In genomic region chr4:154163296-154163695, GRCm38 (mm10) we compare ENCODE assay signal across 9 mouse cellular contexts. TPM values are rescaled to one million over a fixed set of nuclear protein-coding genes. Genes with fewer than 3 reads are reported as not detected.
DNase-seq lines count a peak whose midpoint lies in the region; ATAC-seq and TF ChIP-seq lines count a peak whose summit lies in the region.
"Had no signal": no experiment of that assay in that cellular context is flagged by ENCODE, and none has a peak within 500 bp of the region (broad histone marks: within the 10 kb centered on the region; RNA-seq: fewer than 3 reads in every experiment).

No protein-coding gene starts in this region.

- peak; percentile 93 for TF ChIP-seq CTCF in gastrocnemius, adult 2 months (IDR thresholded peaks at IDR 0.05)

- intact Hi-C loops in gastrocnemius, adult 2 months (cut with DNase I), result loop anchor here (1.0 to 10.0 kb wide), 4 partner anchors 44 to 198 kb away; partner anchors contain the start of gene Arhgef16
- intact Hi-C loops in left cerebral cortex, postnatal 10 days (cut with DNase I), result no loop called here

- H3K4me3 ChIP-seq in gastrocnemius, adult 2 months, result no peak overlapping the region
- H3K4me3 ChIP-seq: neural tube, embryonic 12.5 days had no signal

- ATAC-seq in monocyte, adult 5-6 weeks (replicated peaks; ENCODE audit: insufficient number of reproducible peaks, low FRiP score, low TSS enrichment, poor library complexity, severe bottlenecking), result 0 out of 2 replicates have a peak, but pooled peaks have one; percentile 15

- DNase-seq in kidney, adult 18-20 months, result peak; percentile 80
- DNase-seq in kidney, adult 11 months, result no peak
- DNase-seq in ES-CJ7 (ENCODE audit: low read depth, low spot score), result peak; percentile 74
- peak; percentile 71 for DNase-seq in c-Kit-negative CD71-positive TER-119-positive erythroid progenitor cells, embryonic 14.5 days (ENCODE audit: low read depth, low spot score)
- peak; percentile 78 for DNase-seq in gastrocnemius, adult 2 months
- DNase-seq in left cerebral cortex, postnatal 10 days (ENCODE audit: extremely low spot score in 1 of 2, low spot score in 2 of 2), result peak; percentile 48 to 73
- DNase-seq in thymus, postnatal 36 days, result peak; percentile 45 to 63

- H3K27ac ChIP-seq in gastrocnemius, adult 2 months, result no peak overlapping the region
- H3K27ac ChIP-seq: neural tube, embryonic 12.5 days had no signal

RNA-seq across cellular contexts. Expression of gene Tprgl, which starts 2.8 kb away (rescaled TPM):
- 100 to 1,000 TPM in 1 of 2 experiments, 10 to 100 TPM in 1; 86.9 to 109 TPM for total RNA-seq in gastrocnemius, adult 2 months (2021)
- total RNA-seq in left cerebral cortex, postnatal 10 days (2021), result 100 to 1,000 TPM; 136 to 140 TPM
- 73.1 to 107 TPM (median 99.0 TPM) in 3 replicates for total RNA-seq in monocyte, adult 5-6 weeks (2017)

RNA-seq across cellular contexts. Expression of gene Megf6, which starts 7.2 kb away (rescaled TPM):
- under 1 TPM; 0.15 to 0.70 TPM for total RNA-seq in gastrocnemius, adult 2 months (2021)
- 10 to 100 TPM in 1 of 2 experiments, 1 to 10 TPM in 1; 9.2 to 16.3 TPM for total RNA-seq in left cerebral cortex, postnatal 10 days (2021)
- total RNA-seq in monocyte, adult 5-6 weeks (2017), result not detected in 3 replicates

RNA-seq across cellular contexts. Expression of gene Wrap73, which starts 21.1 kb away (rescaled TPM):
- 10 to 100 TPM; 10.6 to 10.8 TPM for total RNA-seq in gastrocnemius, adult 2 months (2021)
- total RNA-seq in left cerebral cortex, postnatal 10 days (2021), result 10 to 100 TPM; 24.4 to 25.1 TPM
- total RNA-seq in monocyte, adult 5-6 weeks (2017), result 8.2 to 15.0 TPM (median 14.1 TPM) in 3 replicates

RNA-seq across cellular contexts. Expression of gene Trp73, which starts 23.3 kb away (rescaled TPM):
- not detected for total RNA-seq in gastrocnemius, adult 2 months (2021)
- total RNA-seq in left cerebral cortex, postnatal 10 days (2021), result 1 to 10 TPM; 1.0 to 1.6 TPM
- not detected in 3 replicates for total RNA-seq in monocyte, adult 5-6 weeks (2017)

Comparison
In these comparisons a context has a peak if more than half of its experiments do, and no peak if none do; other contexts are left out.
1. RNA of gene Megf6, which starts 7.2 kb away (total RNA-seq): 9.2 to 16.3 TPM in left cerebral cortex, postnatal 10 days; 0.15 to 0.70 TPM in gastrocnemius, adult 2 months and not detected in monocyte, adult 5-6 weeks; every median in the first group is over 4 times any median in the second.